Mouse (Mus musculus) CH12.LX (cell line): ENCODE results near the gene Cfap157. TPM values are rescaled to one million over a fixed set of nuclear protein-coding genes. Genes with fewer than 3 reads are reported as not detected.

Experiments
- DNase-seq: peaks from one replicate; pipeline ENCODE4 v3.0.0-alpha.2; 2013; ENCODE audit errors: extremely low read depth
- H3K27ac ChIP-seq: 2 replicates; pipeline ENCODE4 v1.5.1; 2012; ENCODE audit warnings: low read depth, mild to moderate bottlenecking, control low read depth, moderate library complexity; ENCODE audit not compliant: insufficient read depth
- H3K27me3 ChIP-seq: replicated peaks from 2 replicates; pipeline ENCODE3; 2012; ENCODE audit warnings: inconsistent platforms
- H3K36me3 ChIP-seq, 2 experiments: replicated peaks in 1 of 2; 2 replicates each; pipeline versions ENCODE3 to v1.6.1; 2012; ENCODE audit warnings: inconsistent platforms in 1 of 2, low read length in 1 of 2, mild to moderate bottlenecking in 1 of 2, mixed read lengths in 1 of 2, moderate library complexity in 1 of 2; ENCODE audit not compliant: control insufficient read depth in 1 of 2, insufficient read depth in 1 of 2
- H3K4me1 ChIP-seq, 2 experiments: 2 replicates each; pipeline ENCODE4 v1.6.1; 2012; ENCODE audit warnings: inconsistent platforms in 1 of 2, moderate library complexity in 1 of 2; ENCODE audit not compliant: insufficient read depth in 2 of 2, control insufficient read depth in 1 of 2
- H3K4me2 ChIP-seq: 2 replicates; pipeline ENCODE4 v1.6.1; 2012; ENCODE audit warnings: low read depth, mild to moderate bottlenecking, control low read depth; ENCODE audit not compliant: poor library complexity, insufficient read depth, severe bottlenecking
- H3K4me3 ChIP-seq, 3 experiments: fragments of 150-350 bp in 1 of 3; sonication (generic) in 1 of 3; replicated peaks in 1 of 3; 2 replicates each; pipeline versions ENCODE3 to v1.5.1; 2011 to 2012; ENCODE audit warnings: low read depth in 2 of 3, low read length in 2 of 3, mild to moderate bottlenecking in 2 of 3, moderate library complexity in 2 of 3, control low read depth in 1 of 3, improper control_type of control experiment in 1 of 3, inconsistent platforms in 1 of 3, mixed read lengths in 1 of 3; ENCODE audit not compliant: poor library complexity in 1 of 3
- H3K79me2 ChIP-seq: replicated peaks from 2 replicates; pipeline ENCODE4 v1.6.1; 2012; ENCODE audit warnings: mild to moderate bottlenecking, moderate library complexity; ENCODE audit not compliant: control insufficient read depth, poor library complexity, insufficient read depth, severe bottlenecking; ENCODE audit errors: extremely low read depth
- H3K9ac ChIP-seq: 2 replicates; pipeline ENCODE4 v1.6.1; 2012; ENCODE audit warnings: low read depth, mild to moderate bottlenecking, control low read depth, moderate library complexity; ENCODE audit not compliant: insufficient read depth
- H3K9me3 ChIP-seq: replicated peaks from 2 replicates; pipeline ENCODE3; 2012; ENCODE audit warnings: low read length, inconsistent platforms, mixed read lengths
- BHLHE40 ChIP-seq: IDR thresholded peaks from 2 replicates; pipeline ENCODE4 v1.6.1; 2011; ENCODE audit warnings: mild to moderate bottlenecking, low read depth, low read length, improper control_type of control experiment
- CTCF ChIP-seq, 2 experiments: IDR thresholded peaks in 1 of 2; conservative IDR thresholded peaks in 1 of 2; 2 replicates each; pipeline ENCODE4 v1.5.1; 2011 to 2012; ENCODE audit warnings: low read depth in 2 of 2, low read length in 2 of 2, improper control_type of control experiment in 1 of 2, inconsistent platforms in 1 of 2, mild to moderate bottlenecking in 1 of 2, moderate library complexity in 1 of 2
- E2F4 ChIP-seq: IDR thresholded peaks from 2 replicates; pipeline ENCODE4 v1.6.1; 2011; ENCODE audit warnings: low read depth, low read length, improper control_type of control experiment; ENCODE audit not compliant: insufficient replicate concordance
- EP300 ChIP-seq: IDR thresholded peaks from 2 replicates; pipeline ENCODE4 v1.6.1; 2011; ENCODE audit warnings: low read length, improper control_type of control experiment
- ETS1 ChIP-seq: conservative IDR thresholded peaks from 2 replicates; pipeline ENCODE4 v1.6.1; 2012; ENCODE audit warnings: low read depth, mild to moderate bottlenecking, inconsistent platforms, low read length, improper control_type of control experiment, moderate library complexity
- HCFC1 ChIP-seq: IDR thresholded peaks from 2 replicates; pipeline ENCODE4 v1.6.1; 2012; ENCODE audit warnings: low read depth, mild to moderate bottlenecking, inconsistent platforms, low read length, improper control_type of control experiment
- IRF4 ChIP-seq: IDR thresholded peaks from 2 replicates; pipeline ENCODE4 v1.6.1; 2014; ENCODE audit warnings: low read depth, mild to moderate bottlenecking, inconsistent platforms, low read length, improper control_type of control experiment
- JUN ChIP-seq: IDR thresholded peaks from 2 replicates; pipeline ENCODE4 v1.6.1; 2011; ENCODE audit warnings: low read depth, mild to moderate bottlenecking, low read length, improper control_type of control experiment, moderate library complexity; ENCODE audit not compliant: insufficient read depth
- KAT2A ChIP-seq: IDR thresholded peaks from 2 replicates; pipeline ENCODE4 v1.6.1; 2012; ENCODE audit warnings: low read length, improper control_type of control experiment, inconsistent platforms; ENCODE audit not compliant: insufficient replicate concordance
- MAFK ChIP-seq: IDR thresholded peaks from 2 replicates; pipeline ENCODE4 v1.6.1; 2011; ENCODE audit warnings: low read length, improper control_type of control experiment; ENCODE audit not compliant: insufficient replicate concordance
- MAZ ChIP-seq: IDR thresholded peaks from 2 replicates; pipeline ENCODE4 v1.6.1; 2012; ENCODE audit warnings: low read depth, mild to moderate bottlenecking, inconsistent platforms, low read length, improper control_type of control experiment, moderate library complexity
- MXI1 ChIP-seq: IDR thresholded peaks from 2 replicates; pipeline ENCODE4 v1.6.1; 2011; ENCODE audit warnings: mild to moderate bottlenecking, low read depth, low read length, improper control_type of control experiment
- MYC ChIP-seq: IDR thresholded peaks from 2 replicates; pipeline ENCODE4 v1.6.1; 2011; ENCODE audit warnings: low read depth, mild to moderate bottlenecking, improper control_type of control experiment, low read length
- PAX5 ChIP-seq: IDR thresholded peaks from 2 replicates; pipeline ENCODE4 v1.6.1; 2012; ENCODE audit warnings: low read length, inconsistent platforms, mixed read lengths
- POLR2A ChIP-seq: IDR thresholded peaks from 2 replicates; pipeline ENCODE4 v1.6.1; 2011; ENCODE audit warnings: low read depth, mild to moderate bottlenecking, improper control_type of control experiment, low read length
- POLR2AphosphoS2 ChIP-seq: IDR thresholded peaks from 2 replicates; pipeline ENCODE4 v1.6.1; 2011; ENCODE audit warnings: low read depth, low read length, improper control_type of control experiment
- RAD21 ChIP-seq: IDR thresholded peaks from 2 replicates; pipeline ENCODE4 v1.6.1; 2011; ENCODE audit warnings: low read depth, mild to moderate bottlenecking, low read length, improper control_type of control experiment, moderate library complexity
- SMC3 ChIP-seq: IDR thresholded peaks from 2 replicates; pipeline ENCODE4 v1.6.1; 2011; ENCODE audit warnings: low read depth, low read length, improper control_type of control experiment
- TBP ChIP-seq: conservative IDR thresholded peaks from 2 replicates; pipeline ENCODE4 v1.6.1; 2011; ENCODE audit warnings: low read depth, low read length, improper control_type of control experiment
- TCF12 ChIP-seq: IDR thresholded peaks from 2 replicates; pipeline ENCODE4 v1.6.1; 2014; ENCODE audit warnings: low read depth, mild to moderate bottlenecking, inconsistent platforms, low read length, improper control_type of control experiment
- USF2 ChIP-seq: conservative IDR thresholded peaks from 2 replicates; pipeline ENCODE4 v1.6.1; 2011; ENCODE audit warnings: low read depth, low read length, improper control_type of control experiment
- ZKSCAN1 ChIP-seq: IDR thresholded peaks from 2 replicates; pipeline ENCODE4 v1.6.1; 2012; ENCODE audit warnings: low read depth, inconsistent platforms, low read length, improper control_type of control experiment, borderline replicate concordance
- dilution Hi-C: fragments of 300-500 bp; cut with MboI; formaldehyde crosslinking; loops from 2 replicates; pipeline ENCODE4 v1.14.3; 2020; ENCODE audit warnings: low sequenced_read_pairs; ENCODE audit not compliant: extremely low pct_unique_long_range_greater_than_20kb, extremely low pct_ligation_motif_present
- in situ Hi-C: fragments of 300-500 bp; cut with MboI; formaldehyde crosslinking; loops from 3 replicates; pipeline ENCODE4 v1.14.3; 2019; ENCODE audit warnings: low sequenced_read_pairs, low pct_ligation_motif_present, low pct_unique_long_range_greater_than_20kb, mixed read lengths
- polyA plus RNA-seq: library from polyadenylated mRNA; unstranded; fragments of >175 nt; gene quantifications from 2 replicates; pipeline ENCODE4 v1.2.1, GENCODE M21; 2012; ENCODE audit warnings: low read depth; ENCODE audit not compliant: insufficient read length
- total RNA-seq, 2 experiments: library from RNA; depleted of rRNA; stranded (reverse); fragments of 300-350 nt in 1 of 2; fragments of >200 nt in 1 of 2; gene quantifications; 2 replicates each; pipeline ENCODE4 v1.2.3; 2012 to 2014

Cfap157 gene
- total and polyA plus RNA-seq, 3 experiments: 0.23 TPM; not detected in 2

GRCm38 (mm10) chr2:32821041-32821802 is 37.0 kb upstream of the Cfap157 start:
- H3K27ac ChIP-seq: no peak overlapping the region
- TF ChIP-seq SMC3 (peak; percentile 83), CTCF (conservative IDR thresholded peaks at IDR 0.05 in 1 of 2, IDR thresholded peaks at IDR 0.05 in 1 of 2; ENCODE audit: low read depth in 2 of 2, low read length in 2 of 2) (peak; percentile 64 to 86), RAD21 (peak; percentile 71), MAFK (no peak)
- no peak overlapping the region for H3K4me3 ChIP-seq
- peaks cover 6 to 65% of the 10 kb centered on the region in 2 experiments for H3K4me1 ChIP-seq
- H3K9me3 ChIP-seq: no peaks in the 10 kb centered on the region
- H3K36me3 ChIP-seq: peaks cover 0 to 24% of the 10 kb centered on the region in 2 experiments
- H3K9ac ChIP-seq: no peak overlapping the region
- H3K79me2 ChIP-seq: no peaks in the 10 kb centered on the region
- in situ Hi-C loops (no loop called here), dilution Hi-C loops (no loop called here)
- no peak overlapping the region for H3K4me2 ChIP-seq
- H3K27me3 ChIP-seq: no peaks in the 10 kb centered on the region
- DNase-seq: peak; percentile 73

- TF ChIP-seq POLR2A (no peak), ETS1 (no peak), TCF12 (no peak), KAT2A (no peak), MYC (no peak)
- H3K36me3 ChIP-seq: peaks cover 0 to 33% of the 10 kb centered on the region in 2 experiments
- in situ Hi-C loops: no loop called here
Observed at GRCm38 (mm10) chr2:32818208-32818607, 34.0 kb upstream of the Cfap157 start.

GRCm38 (mm10) chr2:32817589-32817988 is 33.4 kb upstream of the Cfap157 start:
- H3K27me3 ChIP-seq: no peaks in the 10 kb centered on the region

More at GRCm38 (mm10) chr2:32818208-32818607, 34.0 kb upstream of the Cfap157 start:
- Histone ChIP-seq H3K27ac (no peak overlapping the region), H3K4me2 (no peak overlapping the region), H3K4me3 (no peak overlapping the region), H3K79me2 (no peaks in the 10 kb centered on the region), H3K4me1 (peaks cover 4 to 36% of the 10 kb centered on the region in 2 experiments), H3K27me3 (no peaks in the 10 kb centered on the region), H3K9ac (no peak overlapping the region), H3K9me3 (no peaks in the 10 kb centered on the region)
- DNase-seq: no peak
- dilution Hi-C loops: no loop called here

More at GRCm38 (mm10) chr2:32817589-32817988, 33.4 kb upstream of the Cfap157 start:
- no peaks in the 10 kb centered on the region for H3K79me2 ChIP-seq
- no peak overlapping the region for H3K27ac ChIP-seq
- H3K9me3 ChIP-seq: no peaks in the 10 kb centered on the region
- dilution Hi-C loops: no loop called here
- peaks cover 3 to 30% of the 10 kb centered on the region in 2 experiments for H3K4me1 ChIP-seq
- peaks cover 0 to 38% of the 10 kb centered on the region in 2 experiments for H3K36me3 ChIP-seq
- no peak overlapping the region for H3K9ac ChIP-seq
- H3K4me2 ChIP-seq: no peak overlapping the region
- no peak for DNase-seq
- no peak for TF ChIP-seq RAD21
- no peak for TF ChIP-seq USF2
- no peak for TF ChIP-seq KAT2A
- TF ChIP-seq JUN: no peak
- TF ChIP-seq EP300: no peak
- TF ChIP-seq HCFC1: no peak
- no peak for TF ChIP-seq TBP
- TF ChIP-seq MAZ: no peak
- TF ChIP-seq E2F4: no peak
- no peak for TF ChIP-seq IRF4
- no peak for TF ChIP-seq ZKSCAN1
- no peak for TF ChIP-seq MYC
- no peak for TF ChIP-seq POLR2AphosphoS2
- no peak for TF ChIP-seq MXI1
- no peak for TF ChIP-seq ETS1
- TF ChIP-seq TCF12: no peak
- TF ChIP-seq MAFK: no peak
- no peak for TF ChIP-seq PAX5
- TF ChIP-seq POLR2A: no peak
- TF ChIP-seq BHLHE40: no peak
- TF ChIP-seq, all 38 proteins: peak for 0
- in situ Hi-C loops: no loop called here
- no peak overlapping the region for H3K4me3 ChIP-seq
